Mouse (Mus musculus) thymus, postnatal 0 days (tissue): Measurements from ENCODE around the gene Grin3a. TPM values are rescaled to one million over a fixed set of nuclear protein-coding genes. Genes with fewer than 3 reads are reported as not detected.
"Not testable (repeated sequence)": the region's sequence is repeated elsewhere in the genome, so short reads cannot be mapped to it uniquely, and the experiment has no call there.

Experiments used
- DNase-seq: peaks from one replicate; pipeline ENCODE4 v3.0.0-alpha.2; 2015; ENCODE audit warnings: low spot score
- polyA plus RNA-seq: library from polyadenylated mRNA; unstranded; fragments of >200 nt; fragmentation: Nextera tagmentation; extraction: Ambion mirVana; gene quantifications from 2 replicates; pipeline ENCODE4 v1.2.1, GENCODE M21; 2015

Grin3a gene
- polyA plus RNA-seq, 1 experiment from 2014 or later, result 0.04 TPM

DNA sequence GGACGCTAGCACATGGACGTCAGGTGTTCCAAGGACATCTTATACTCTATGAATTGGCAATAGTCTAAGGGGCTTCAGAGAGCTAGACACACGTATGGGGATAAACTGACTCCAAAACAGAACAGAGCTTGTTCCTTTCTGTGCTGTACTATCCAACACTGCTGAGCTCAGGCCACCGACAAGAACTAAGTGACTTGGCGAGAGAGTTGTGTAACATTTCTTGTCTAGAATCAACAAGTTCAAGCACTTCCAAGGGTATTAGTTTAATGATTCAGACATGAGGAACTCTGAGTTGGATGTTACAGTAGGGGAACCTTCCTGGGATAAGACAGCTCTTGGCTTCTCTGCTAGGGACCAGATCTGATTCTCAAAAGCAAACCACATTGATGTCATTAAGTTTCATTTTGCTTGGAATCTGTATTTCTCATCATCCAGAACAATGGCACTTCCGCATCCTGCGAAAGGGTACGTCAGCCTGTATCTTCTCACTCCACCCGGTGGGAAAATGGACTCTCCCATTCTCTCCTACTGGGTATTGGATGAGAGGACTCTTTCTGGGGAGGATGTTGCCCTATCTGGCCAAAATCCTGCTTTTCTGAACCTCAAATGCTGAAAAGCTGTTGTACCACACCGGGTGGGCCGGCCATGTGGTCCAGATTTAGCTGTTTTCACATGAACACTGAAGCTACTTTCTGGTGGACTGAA, 165.2 kb downstream of the Grin3a start:
- DNase-seq, result no peak

DNA sequence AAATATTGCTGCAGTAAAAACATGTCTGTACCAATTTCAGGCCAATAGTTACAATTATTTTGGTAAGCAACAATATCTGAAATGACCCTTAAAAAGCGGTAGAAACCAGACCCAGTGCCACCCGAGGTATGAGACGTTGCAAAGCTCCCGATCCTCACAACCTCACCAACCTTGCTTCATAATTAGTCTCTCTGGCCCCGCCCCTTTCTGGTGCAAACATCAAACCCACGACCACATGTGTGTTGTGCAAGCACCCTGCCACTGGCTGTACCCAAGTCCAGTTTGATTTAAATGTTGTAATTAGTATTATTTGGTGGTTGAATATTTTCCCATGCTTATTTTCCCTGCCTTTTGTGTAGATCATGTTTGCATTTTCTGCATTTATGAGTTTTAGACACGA, 168.8 kb downstream of the Grin3a start:
- no peak for DNase-seq

DNA sequence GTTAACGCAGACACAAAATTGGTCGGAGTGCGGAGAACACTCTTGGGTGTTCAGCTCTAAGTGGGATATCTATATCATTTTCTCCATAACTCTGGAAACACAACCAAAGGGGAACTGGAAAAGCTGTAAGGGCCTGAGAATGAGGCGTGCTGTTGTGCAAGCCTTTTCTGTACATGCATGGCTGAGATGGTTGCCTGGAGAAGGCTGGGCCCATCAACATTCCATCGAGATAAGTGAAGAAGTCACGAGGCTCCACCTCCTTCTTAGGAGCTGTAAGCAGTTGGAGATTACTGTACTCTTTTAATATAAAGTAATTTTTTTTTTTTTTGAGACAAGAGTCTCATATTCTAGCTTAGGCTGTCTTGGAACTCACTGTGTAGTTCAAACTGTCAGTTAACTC, 169.5 kb downstream of the Grin3a start:
- DNase-seq, result no peak

DNA sequence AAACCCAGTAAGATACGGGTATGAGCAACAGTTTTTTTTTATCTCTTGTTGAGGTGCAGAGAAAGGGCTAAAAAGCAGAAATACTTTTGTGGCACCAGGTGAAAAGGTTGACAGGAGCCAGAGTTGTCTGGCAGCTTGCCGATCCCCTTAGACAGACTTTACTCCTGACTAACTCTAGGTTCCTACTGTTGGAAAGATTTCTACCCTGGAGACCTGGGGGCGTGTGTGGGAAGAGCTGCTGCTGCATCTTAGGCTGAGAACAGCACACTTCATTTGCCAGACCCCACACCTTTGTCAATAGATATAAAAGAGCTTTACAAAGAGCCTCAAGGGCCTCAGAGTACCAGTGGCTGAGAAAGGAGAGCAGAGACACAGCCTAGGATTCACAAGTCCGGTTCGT, 180.7 kb downstream of the Grin3a start:
- no peak for DNase-seq

DNA sequence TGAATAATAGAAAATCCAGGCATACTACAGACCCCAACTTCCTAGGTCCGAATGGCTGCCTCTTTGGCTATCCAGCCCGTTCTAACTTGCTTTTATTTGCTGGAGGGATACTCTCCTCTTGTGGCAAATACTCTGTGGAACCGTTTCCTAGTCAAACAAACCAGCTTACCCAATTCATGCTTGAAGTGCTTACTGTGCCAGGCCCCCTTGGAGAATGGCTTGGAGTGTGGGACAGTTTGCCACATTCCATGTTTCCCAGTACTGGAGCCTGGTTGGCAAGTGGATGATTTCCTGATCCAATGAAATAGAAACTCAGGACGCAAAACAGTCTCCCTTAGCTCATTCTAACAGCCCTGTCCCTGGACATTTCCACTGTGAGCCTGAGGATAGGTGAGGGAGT, 183.3 kb downstream of the Grin3a start:
- DNase-seq, result no peak

DNA sequence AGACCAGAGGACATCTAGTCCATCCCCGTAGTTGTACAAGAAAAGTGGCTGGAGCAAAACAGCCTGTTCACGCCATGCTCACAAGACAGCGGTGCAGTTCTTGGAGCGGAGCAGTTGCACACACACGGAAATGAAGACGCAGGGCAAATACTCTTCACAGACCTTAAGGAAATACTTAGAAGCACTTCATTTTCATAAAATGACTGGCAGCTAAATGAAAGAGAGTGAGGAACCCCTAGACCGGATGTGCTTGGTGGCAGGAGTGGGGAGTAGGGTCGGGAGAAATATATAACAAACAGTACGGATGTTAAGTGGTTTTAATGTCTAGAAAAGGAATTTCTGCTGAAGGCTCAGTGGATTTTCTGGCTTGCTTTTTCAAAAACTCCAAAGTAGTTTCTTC, 183.9 kb downstream of the Grin3a start:
- DNase-seq, result no peak

- DNase-seq, result no peak
These were observed 186.1 kb downstream of the Grin3a start for GRCm38 (mm10) chr4:49659421-49659820.

DNA sequence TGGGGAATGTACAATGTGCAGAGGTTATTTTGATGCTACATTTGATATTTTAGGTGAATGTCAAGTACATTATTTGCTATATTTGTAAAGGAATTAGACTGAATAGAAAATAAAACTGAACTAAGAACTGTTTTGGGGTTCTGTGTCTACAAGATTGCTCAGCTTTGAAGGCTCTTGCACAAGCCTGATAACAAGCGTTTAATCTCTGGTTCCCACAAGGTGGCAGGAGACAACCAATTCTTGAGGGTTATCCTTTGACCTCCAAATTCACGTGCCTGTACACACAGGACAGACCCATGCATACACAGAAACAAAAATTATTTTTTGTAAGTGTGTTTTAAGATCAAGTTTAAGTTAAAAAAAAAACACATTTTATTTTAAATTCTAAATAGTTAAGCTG, 205.6 kb downstream of the Grin3a start:
- DNase-seq, result no peak

GRCm38 (mm10) chr4:49637821-49638220, 207.7 kb downstream of the Grin3a start:
- no peak for DNase-seq

- DNase-seq, result no peak
These were observed 213.4 kb downstream of the Grin3a start for GRCm38 (mm10) chr4:49632139-49632481.

- DNase-seq, result peak; percentile 96
These were observed 214.0 kb downstream of the Grin3a start, which contains the start of gene Rnf20 for GRCm38 (mm10) chr4:49631319-49632138. Gene Rnf20 (plus strand): TSS chr4:49632006.

GRCm38 (mm10) chr4:49628941-49629340, 216.6 kb downstream of the Grin3a start:
- DNase-seq, result no peak

DNA sequence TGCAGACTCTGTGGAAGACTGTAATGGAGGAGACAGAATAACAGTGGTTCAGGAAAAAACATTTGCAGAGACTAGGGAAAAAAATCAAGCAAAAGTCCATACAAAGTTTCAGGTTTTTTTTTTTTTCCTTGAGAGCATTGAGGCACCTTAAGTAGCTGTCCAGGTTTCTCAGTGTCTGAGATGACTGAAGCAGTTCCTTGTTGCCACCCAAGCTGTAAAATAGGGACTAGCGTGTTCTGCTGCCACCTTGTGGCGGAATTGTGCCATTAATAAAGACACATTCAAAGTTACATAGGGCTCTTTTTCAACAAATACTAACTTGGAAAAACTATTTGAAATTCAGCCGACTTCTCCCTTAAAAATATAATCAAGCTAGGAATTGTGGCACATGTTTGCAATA, 218.6 kb downstream of the Grin3a start:
- peak; percentile 74 for DNase-seq

DNA sequence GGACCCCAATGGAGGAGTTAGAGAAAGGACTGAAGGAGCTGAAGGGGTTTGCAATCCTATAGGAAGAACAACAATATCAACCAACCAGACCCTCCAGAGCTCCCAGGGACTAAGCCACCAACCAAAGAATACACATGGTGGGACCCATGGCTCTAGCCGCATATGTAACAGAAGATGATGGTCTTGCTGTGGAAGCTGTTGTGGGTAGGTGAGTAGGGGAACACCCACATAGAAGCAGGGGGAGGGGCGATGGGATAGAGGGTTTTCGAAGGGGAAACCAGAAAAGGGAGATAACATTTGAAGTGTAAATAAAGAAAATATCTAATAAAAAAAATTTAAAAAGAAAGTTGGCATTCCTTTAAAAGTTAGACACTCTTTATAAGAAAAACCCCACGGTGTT, 220.6 kb downstream of the Grin3a start:
- DNase-seq, result not testable (repeated sequence)

DNA sequence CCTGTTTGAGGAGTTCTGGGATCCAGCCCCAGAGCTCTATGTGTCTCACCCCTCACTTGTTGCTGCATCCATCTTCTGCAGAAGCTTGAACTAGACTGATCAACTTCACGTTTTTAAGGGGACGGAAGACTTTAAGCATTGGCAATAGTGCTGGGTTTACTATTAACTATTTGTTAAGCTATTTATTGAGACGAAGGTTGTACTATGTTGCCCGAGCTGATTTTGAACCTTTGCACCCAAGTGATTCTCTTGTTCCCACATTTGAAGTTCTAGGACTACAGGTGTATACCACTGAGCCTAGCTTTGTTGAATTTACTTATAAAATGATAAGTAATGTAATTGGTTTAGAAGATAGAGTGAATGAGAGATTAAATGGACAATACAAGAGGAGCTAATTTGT, 221.6 kb downstream of the Grin3a start:
- DNase-seq, result no peak

- no peak for DNase-seq
These were observed 223.3 kb downstream of the Grin3a start for GRCm38 (mm10) chr4:49622272-49622671.

GRCm38 (mm10) chr4:49619861-49620260, 225.7 kb downstream of the Grin3a start:
- not testable (repeated sequence) for DNase-seq

DNA sequence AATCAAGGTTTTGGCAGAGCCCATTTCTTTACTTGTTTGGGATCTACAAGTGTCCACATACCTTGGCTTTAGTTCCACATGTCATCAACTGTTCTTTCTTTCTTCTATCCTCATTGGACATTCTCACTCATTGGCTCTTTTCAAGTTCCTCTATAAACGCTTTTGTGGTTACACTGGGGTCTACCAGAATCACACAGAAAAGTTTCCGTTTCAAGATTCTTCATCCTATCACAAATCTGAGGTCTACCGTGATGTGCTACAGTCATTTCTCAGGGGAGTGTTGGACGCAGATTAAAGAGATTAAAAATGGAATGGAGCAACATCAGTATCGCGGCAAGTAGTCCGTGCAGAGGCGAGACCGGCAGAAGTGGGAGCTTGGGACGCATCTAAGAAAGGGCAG, 228.6 kb downstream of the Grin3a start:
- no peak for DNase-seq

Other genes starting within 250 kb of the Grin3a start
- gene Tmem246, start 247.9 kb downstream of the Grin3a start, polyA plus RNA-seq, result 4.0 and 4.4 TPM in 2 replicates
- gene Rnf20, start 213.7 kb downstream of the Grin3a start, polyA plus RNA-seq, result 37.5 and 38.6 TPM in 2 replicates
- not detected in 2 replicates for gene Ppp3r2, start 163.7 kb downstream of the Grin3a start, polyA plus RNA-seq